Mouse (Mus musculus): ENCODE results near the gene Lancl3.

DNA sequence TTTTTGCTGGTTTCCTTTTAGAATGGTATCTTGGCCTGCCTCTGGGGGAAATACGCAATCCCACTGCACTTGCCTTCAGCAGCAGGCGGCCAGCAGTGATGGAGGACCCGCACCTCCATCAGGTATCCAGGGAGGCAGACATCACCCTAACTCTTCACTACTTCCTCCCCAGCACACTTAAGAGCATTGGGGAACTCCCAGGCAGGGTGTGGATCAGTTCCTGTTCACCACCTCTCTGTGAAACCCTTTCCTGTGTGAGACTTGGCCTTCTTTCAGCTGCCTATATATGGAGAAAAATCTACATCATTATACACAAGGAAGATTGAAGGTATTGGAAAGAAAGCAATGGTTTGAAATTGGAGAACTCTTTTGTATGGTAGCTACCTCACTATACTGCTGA, 19.9 kb downstream of the Lancl3 start:
- no peak for TF ChIP-seq CTCF (conservative IDR thresholded peaks at IDR 0.05; ENCODE audit: low read length)
- no peak for TF ChIP-seq POU5F1 (IDR thresholded peaks at IDR 0.05; ENCODE audit: borderline replicate concordance, low read length)
